Mouse (Mus musculus): Measurements from ENCODE around the gene Mmp20.
A peak's percentile ranks its signal among the peaks of the same experiment; 100 is the strongest.

Gene Mmp20

DNA sequence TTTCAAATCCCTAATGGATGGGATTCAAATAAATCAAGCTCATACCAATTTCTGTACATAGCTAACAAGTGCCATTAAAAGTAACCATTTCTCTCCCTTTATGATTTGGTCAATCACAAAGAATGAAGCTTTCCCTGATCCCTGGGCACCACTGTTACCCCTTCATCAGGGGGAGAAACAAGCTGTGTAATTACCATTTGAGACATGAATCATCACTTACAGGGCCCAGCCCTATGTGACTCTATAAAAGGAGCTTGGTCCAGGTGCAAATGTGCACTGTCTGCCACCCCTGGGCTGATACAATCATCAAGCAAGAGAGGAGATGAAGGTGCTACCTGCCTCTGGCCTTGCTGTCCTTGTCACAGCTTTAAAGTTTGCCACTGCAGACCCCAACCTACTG lies at the start of gene Mmp20:
Gene Mmp20, plus strand, starts transcription at position 301 of the 400 bp plus-strand sequence.
- no peak for DNase-seq (ENCODE audit: low spot score)

DNA sequence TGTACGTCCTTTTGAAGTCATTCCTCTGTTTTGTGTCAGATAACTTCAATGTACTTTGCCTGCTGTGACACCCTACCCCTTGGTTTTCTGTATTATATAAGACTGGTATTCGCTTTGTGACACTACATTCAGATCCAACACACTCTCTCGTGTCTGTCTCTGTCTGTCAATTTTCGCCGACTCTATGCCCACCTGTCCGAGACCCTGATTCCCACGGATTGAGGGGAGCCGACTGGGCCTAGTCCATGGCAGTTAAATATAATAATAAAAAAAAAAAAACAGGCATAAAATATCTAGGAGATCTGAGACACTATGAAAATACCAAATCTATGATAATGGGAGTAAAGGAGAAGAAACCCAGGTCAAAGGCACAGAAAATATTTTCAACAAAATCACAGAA lies 38.0 kb upstream of the Mmp20 start:
- no peak for DNase-seq (ENCODE audit: low spot score)

DNA sequence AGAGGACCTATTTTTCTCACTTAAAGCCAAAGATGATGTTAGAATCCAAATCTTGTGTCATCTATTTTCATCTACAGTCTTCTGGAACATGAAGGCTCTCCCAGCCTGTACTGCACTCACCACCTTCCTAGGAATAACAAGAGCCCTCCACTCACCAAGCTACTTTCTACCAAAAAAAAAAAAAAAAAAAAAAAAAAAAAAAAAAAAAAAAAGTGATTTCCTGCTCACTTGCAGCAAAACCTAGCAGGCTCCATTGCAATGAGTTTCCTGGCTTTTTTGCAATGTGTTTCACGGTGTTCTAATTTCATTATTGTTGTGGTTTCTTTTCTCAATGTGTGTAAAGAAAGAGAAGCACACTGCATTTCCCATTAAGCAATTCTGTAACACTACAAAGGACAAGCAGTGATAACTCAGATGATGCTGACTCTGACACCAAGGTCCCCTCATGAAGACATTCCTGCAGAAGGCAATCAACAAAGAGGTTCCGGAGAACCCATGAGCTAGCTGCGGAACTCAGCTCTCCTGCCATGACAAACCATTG lies 34.7 kb upstream of the Mmp20 start:
- DNase-seq (ENCODE audit: low spot score) = no peak

DNA sequence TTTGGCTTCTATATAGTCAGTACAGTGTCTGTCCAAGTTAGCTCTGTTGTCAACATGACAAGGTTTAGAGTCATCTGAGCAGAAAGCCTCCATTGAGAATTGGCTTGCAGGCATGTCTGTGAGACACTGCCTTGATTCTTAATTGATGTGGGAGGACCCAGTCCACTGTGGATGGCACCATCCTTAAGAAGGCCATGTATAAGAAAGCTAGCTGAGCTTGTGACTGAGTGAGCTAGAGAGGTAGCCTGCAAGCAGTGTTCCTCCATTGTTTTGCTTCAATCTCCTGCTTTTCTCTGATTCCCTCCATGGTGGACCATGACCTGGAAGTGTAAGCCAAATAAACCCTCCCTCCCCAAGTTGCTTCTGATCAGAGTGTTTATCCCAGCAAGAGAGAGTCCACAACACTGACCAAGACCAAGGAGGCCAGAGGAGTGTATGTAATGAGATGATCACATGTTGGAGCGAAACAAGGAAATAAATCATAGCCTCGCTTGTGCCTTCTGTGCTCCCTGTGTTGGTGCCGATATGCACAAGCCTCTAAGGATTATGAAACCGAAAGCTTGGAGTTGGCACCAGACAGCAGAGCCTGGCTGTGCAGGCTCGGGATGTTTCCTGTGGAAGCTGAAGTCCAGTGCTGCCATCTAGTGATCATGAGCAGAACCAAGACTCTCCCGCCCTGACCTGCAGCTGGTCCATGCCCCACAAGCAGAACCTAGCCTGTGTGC lies 33.1 kb upstream of the Mmp20 start:
- DNase-seq (ENCODE audit: low spot score) = peak; percentile 95

DNA sequence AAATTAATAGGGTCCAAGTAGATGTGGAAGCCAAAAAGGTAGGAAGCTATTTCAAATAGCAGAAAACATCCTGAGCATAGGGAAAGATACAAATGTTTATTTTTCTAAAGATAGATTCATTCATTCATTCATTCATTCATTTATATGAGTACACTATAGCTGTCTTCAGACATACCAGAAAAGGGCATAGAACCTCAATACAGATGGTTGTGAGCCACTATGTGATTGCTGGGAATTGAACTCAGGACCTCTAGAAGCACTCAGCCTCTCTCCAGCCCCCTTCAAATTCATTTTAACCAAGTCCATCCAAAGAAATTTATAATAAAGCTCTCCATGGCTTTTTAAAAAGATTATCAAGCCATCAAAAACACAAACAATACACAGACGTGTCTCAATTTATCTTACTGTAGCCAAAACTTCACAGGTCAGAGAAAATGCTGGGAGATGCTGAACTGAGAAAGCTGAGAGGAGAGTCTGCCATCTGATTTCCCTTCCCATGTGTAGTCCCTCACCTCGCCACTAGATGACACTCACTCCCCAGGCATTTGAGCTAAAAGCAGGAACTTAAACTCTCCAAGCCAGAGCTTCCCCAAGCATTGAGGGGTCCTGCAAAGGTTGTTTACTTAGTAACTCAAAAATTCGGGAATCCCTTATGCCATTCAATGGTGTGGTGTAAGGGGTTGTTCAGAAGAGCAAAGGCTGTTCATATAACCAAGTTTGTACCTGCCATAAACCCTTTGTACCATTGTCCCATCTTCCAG lies 24.9 kb upstream of the Mmp20 start:
- DNase-seq (ENCODE audit: low spot score) = peak; percentile 75

DNA sequence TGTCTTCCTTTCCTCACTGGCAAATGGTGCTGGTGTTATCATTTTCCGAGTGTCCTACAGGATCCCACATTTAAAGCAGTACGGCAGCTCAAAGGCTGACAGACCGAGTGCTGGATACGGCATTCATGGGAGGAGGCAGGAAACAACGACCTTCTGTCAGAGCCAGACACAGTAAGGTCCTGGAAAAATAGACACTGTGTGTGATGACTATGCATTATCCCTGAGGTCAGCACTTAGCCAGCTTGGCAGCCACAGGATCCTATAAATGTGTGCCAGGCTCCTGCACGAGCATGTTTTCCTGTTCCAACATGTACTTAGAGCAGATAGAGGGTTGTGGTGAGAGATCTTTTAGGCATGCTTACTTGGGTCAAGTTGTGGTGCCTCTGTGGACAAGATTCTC lies 24.0 kb upstream of the Mmp20 start:
- no peak for DNase-seq (ENCODE audit: low spot score)

DNA sequence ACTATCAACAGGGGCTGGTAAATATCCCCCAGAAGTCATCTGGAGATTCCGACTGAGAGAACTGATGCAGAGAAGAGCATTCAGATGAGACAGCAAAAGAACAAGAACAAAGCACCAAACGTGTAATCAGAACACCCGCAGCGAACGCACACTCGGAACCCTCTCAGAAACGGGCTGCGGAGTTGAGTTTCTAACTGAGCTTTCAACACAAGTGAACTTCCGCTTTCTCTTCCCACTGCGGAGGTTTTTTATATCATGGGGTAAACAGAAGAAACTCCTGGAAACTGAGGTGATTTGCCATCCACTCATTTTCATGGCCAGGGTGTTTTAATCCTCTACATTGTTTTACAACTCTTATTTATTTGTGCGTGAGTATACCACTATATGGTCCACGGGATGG lies 22.4 kb upstream of the Mmp20 start:
- no peak for DNase-seq (ENCODE audit: low spot score)

DNA sequence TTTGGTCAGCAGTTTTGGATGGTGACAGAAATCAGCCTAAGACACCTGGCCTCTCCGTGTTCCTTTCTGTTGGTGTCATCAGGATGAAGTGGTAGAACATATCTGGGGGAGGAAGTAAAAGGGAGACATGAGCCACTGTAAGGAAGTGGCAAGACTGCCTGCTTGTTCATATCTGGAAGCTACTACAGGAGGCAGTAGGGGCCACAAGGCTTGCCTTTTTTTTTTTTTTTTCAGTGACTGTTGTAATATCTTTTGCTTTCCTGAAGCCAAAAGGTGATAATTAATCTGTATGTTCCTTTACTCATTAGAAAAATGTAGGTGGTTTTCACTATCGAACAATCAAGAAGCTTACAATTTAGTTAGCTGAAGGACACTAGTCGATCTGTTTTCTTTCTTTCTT lies 5.4 kb upstream of the Mmp20 start:
- DNase-seq (ENCODE audit: low spot score) = no peak

DNA sequence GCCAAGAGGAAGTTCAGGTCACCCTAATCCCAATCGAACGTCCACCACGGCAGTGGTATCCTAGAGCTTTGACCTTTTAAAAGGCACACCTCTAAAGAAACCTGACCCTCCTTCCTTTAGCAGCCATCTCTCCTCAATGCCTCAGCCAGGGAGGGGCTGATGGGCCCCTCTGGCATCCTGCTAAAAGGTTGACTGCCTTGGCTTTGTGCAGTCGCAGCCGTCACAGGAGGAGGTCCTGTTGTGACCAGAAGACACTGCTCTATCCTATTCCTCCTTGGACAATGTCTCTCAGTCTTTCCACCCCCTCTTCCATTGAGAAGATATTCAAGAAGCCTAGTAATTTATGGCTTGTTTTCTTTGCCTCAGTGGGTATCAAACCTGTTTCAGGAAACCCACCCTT lies 5.9 kb downstream of the Mmp20 start:
- DNase-seq (ENCODE audit: low spot score) = no peak

DNA sequence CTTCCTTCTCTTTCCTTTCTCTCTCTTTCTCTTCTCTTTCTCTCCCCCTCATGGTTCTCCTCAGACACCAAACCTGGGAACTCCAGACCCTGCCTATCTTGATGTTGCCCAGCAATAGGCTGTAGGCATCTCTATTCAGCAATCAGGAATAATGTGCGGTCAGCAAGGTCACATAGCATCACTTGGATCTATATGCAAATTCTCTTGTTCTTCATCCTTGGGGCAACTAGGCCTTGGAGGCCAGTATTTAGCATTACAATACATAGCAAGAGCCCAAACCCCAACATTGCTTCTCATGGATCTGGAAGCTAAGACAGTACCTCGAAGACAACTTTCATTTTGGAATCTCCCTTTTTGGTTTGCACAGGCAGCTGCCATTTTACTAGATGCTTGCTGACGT lies 19.9 kb downstream of the Mmp20 start:
- DNase-seq (ENCODE audit: low spot score) = no peak

DNA sequence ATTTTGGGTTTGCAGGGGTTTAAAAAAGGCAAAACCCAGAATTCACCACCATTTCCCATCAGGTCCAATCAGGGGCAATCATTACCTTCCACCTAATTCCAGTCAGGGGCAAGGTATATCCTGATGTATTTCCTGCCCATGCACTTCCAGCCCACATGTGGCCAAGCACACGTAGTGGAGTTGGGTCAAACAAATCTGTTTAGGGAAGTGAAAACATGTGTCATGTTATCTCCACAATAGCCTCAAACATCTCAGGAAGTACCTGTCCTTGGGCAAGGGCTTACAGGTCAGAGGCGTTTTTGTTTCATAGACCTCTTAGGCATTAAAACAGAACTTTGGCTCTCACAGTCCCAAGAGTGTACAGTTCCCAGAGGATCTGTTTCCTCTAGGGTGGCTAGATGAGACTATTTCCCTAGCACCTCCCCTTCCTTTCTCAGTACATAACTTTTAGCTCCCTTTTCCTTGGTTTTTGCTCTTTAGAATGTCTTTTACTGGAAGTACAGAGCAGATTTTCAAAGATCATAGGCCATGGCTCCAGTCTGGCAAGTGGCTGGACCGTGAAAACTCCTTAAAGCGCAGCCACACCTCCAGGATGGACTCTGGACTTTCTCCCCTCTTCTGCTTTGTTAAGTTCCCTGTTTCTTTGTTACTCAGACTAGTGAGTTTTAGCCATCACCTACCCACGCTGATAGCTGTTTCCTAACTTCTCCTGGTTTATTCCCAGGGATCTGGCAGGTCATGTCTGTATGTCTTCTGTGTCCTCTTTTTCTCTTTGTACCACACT lies 22.6 kb downstream of the Mmp20 start:
- DNase-seq (ENCODE audit: low spot score) = no peak

DNA sequence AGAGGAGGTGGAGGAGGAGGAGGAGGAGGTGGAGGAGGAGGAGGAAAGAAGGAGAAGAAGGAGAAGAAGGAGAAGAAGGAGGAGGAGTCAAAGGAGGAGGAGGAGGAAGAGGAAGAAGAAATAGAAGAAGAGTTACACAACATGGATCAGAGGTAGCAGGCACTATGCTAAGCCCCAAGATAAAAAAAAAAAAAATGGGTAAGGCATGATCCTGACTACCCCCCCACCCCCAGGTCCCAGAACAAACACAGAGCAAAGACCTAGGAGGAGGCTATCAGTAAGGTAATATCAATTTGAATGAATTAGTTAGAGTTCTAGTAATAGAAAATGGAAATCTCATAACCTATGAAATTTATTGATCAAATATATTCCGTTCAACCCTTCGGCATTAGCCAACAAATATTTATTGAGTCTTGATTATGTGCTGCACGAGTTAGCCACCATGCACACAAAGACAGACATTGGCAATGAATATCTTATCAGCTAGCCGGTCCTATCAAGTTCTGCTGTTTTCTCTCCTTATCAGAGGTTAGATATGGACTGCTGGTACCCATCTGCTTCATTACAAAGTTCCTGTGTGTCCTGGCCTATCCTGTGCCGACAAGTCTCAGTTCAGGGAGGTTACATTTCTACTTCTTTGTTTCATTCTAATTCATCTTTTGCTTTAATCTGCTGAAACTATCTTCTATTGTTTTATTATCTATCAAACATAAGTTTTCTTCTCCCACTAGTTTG lies 24.5 kb downstream of the Mmp20 start:
- no peak for DNase-seq (ENCODE audit: low spot score)

DNA sequence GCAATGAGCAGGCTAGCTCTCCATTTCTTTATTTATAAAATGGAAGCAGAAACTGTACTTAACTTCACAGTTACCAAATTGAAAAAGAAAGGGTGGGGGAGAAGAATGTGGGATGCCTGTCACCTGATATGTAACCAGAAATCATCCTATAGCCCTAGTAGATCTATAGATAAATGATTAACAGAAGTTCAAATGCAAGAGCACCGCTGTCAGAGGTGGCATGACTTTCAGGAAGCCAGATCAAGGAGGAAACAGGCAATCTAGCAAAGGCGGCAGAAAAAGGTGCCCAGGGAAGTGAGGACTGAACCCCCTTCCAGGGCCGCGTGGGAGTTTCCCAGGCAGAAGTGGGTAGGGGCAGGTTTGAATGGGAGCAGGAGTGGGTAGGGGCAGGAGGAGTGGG lies 29.9 kb downstream of the Mmp20 start:
- no peak for DNase-seq (ENCODE audit: low spot score)

DNA sequence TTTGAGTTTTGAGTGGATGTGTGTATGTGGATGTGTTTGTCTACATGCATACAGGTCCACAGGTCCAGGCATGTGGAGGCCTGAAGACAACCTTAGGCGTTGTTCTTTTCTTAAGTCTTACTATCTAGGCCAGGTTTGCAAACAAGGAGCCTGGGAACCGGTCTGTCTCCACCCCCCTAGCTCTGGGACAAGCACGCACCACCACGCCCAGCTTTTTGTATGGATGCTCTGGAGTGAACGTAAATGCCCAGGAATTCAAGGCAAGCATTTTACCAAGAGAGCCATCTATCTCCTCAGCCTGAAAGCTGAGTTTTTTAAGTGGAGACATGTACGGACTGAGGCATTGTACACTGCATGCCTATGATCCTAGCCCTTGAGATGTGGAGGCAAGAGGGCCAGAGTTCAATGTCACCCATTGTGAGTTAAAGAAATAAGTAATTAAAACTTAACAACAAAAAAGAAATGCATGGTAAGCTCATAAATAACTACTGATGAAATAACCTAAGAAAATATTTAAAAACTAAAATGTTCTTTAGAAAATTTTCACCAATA lies 31.5 kb downstream of the Mmp20 start:
- no peak for DNase-seq (ENCODE audit: low spot score)

DNA sequence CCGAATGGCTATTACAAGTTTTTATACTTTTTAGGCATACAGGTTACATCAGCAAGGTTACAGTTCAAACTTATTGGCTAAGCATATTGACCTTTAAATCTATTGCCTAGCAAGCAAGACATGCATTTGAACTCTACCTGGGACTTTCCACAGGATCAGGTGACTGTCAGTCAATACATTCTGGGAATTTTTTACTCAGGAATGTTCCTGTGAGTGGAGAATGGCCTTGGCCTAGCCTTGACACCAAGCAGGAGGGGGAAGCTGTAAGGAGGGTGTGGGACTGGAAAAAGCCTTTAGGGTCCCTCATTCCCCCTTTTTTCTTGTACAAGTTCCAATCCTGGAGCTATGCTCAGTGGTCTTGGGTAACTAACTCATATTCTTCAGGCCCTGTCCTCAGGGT lies 33.3 kb downstream of the Mmp20 start:
- DNase-seq (ENCODE audit: low spot score) = no peak

DNA sequence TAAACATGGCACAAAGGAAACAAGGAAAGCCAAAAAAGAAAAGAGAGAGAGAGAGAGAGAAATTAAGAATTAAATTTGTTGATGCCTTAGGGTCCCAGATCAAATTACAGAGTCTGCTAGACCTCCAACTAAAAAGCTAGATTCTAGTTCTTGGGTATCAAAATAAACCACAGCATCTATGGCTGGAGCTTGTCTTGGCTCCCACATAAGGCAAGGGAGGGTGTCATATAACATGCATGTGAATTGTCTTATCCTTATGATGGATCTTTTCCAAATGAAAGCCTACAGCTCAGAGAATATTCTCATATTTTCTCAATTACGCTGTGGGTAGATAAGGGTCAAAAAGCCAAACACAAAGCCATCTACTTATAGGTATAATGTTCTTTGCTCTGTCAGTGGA lies 41.6 kb downstream of the Mmp20 start:
- DNase-seq (ENCODE audit: low spot score) = no peak

DNA sequence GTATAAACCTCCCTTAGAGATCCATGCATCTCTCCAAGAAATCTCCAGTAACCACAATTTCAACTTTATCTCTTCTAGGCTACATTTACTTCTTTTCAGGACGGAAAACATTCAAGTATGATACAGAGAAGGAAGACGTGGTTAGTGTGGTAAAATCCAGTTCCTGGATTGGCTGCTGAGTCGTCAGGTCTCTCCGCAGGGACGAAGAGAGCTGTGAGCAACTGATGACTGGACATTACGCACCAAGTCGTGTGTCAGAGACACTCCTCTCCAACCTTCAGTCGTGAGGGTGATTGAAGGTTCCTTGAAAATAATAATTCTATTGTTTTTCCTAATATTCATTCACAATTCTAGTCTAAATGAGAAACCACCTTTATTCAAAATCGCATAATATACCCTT lies 45.0 kb downstream of the Mmp20 start:
- DNase-seq (ENCODE audit: low spot score) = no peak

DNA sequence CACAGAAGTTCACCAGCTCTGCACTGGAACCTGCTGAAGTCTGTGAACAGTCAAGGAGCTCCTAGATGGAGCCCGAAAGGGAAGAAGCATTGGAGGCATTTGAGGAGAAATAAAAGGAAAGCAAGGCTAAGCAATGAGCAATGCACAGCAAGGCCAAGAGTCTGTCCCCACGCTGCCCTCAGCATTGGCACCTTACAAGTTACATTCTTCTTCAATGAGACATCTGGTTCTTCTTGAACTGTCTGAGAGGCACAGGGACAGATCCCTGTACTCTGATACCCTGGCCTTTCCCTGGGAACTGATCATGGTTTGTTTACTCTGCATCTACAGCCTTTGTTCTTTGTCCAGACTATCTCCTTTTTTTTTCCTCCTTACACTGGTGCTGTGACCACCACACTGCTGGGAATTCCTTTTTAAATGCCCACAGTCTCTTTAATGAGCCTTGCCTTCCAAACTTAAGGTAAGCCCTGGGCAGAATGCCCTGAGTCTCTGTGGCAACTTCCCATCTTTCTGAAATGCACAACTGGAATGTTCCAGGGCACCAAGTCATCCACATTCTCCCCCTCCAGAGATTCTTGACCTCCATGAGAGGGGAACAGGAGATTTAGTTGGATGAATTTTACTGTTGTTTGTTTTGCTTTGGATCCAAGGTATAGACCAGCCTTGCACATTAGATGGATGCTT lies 50.3 kb downstream of the Mmp20 start:
- no peak for DNase-seq (ENCODE audit: low spot score)

DNA sequence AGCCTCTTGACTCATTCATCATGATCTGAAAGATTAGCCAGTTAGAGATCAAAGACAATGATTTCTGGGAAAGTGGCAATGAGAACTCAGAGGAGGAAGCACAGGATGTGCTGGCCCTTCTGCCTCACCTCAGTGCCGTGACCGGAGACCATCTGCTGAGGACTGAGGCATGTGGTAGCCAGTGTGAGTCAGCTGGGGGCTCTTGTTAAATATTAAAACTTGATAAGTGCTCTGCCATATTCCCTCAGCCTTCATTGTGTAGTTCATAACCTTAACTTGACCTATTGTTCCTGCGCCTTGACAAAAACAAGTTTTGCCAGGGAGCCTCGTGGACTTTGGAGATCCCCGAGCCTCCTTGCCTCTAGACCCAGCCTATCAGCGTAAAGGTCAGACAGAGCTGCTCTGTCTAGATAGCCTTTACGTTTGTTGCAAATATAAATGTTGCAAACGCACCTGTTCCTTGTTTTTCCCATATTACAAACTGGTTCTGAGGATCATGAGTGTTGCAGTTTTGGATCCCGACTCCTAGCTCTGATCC lies 54.1 kb downstream of the Mmp20 start:
- no peak for DNase-seq (ENCODE audit: low spot score)

DNA sequence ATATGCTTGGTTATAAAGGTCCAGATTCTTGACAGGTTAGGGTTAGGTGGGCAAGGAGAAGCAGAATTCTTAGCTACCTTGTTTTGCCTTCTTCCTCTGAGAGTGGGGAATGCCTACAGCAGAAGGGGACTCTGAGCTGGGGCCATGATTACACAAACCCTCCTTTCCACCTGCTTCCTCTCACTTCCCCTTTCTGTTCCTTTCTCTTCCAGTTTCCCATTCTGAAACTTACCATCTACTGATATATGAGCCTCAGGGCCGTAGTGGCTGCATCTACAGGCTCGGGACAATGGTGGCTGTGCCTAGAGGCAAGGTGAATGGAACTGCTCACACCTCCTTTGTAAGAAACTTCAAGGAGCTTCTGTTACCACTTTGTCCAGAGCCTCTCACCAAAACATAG lies 58.0 kb downstream of the Mmp20 start:
- no peak for DNase-seq (ENCODE audit: low spot score)

DNA sequence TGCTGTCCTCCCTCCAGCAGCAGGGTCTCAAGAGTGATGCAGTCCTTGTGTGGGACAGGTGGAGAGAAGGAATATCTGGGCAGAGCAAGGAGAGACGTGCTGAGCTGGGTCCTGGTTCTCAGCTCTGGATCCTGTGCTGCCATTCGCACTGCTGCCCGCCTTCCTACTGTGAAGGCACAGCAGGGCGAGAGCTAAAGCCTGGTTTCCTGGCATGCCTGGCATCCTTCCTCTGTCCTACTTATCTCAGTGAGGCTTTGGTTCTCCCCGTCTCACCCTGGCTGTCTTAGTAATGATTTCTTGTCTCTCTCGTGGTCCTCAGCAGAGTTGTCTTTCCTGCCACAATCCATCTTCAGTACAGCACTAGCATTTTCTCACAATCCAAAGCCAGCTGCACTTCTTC lies 61.8 kb downstream of the Mmp20 start:
- DNase-seq (ENCODE audit: low spot score) = no peak

Data from adipocyte (in vitro differentiated cells).